Mouse (Mus musculus) layer of hippocampus, postnatal 10 days (tissue): Measurements from ENCODE around the gene BC017158. TPM values are rescaled to one million over a fixed set of nuclear protein-coding genes. Genes with fewer than 3 reads are reported as not detected.

Experiments
- DNase-seq, 2 experiments: peaks; one replicate each; pipeline ENCODE4 v3.0.0; 2021; ENCODE audit warnings: low spot score in 2 of 2
- total RNA-seq, 2 experiments: library from RNA; stranded (reverse); gene quantifications; 2 replicates each; pipeline ENCODE4 v1.2.3; 2021

BC017158 gene
- total RNA-seq, 2 experiments from 2014 or later, result 23.0 to 23.2 TPM

GRCm38 (mm10) chr7:128309776-128310175 is 11.8 kb upstream of the BC017158 start:
- peak in 1 of 2 experiments; percentile 14 for DNase-seq

GRCm38 (mm10) chr7:128309216-128309615 is 11.2 kb upstream of the BC017158 start:
- DNase-seq, result no peak

- no peak for DNase-seq
Observed at GRCm38 (mm10) chr7:128307851-128308250, 9.9 kb upstream of the BC017158 start.

GRCm38 (mm10) chr7:128304907-128305306 is 6.9 kb upstream of the BC017158 start:
- peak; percentile 49 to 66 for DNase-seq

GRCm38 (mm10) chr7:128304198-128304597 is 6.2 kb upstream of the BC017158 start:
- DNase-seq, result no peak

GRCm38 (mm10) chr7:128302151-128302550 is 4.2 kb upstream of the BC017158 start:
- no peak for DNase-seq

- DNase-seq, result no peak
Observed at GRCm38 (mm10) chr7:128300952-128301351, 3.0 kb upstream of the BC017158 start.

GRCm38 (mm10) chr7:128298481-128299342 is 742 bp upstream of the BC017158 start:
- peak in 1 of 2 experiments; percentile 12 for DNase-seq

GRCm38 (mm10) chr7:128297291-128297616 is 716 bp downstream of the BC017158 start:
- peak in 1 of 2 experiments; percentile 16 for DNase-seq

GRCm38 (mm10) chr7:128296514-128296913 is 1.5 kb downstream of the BC017158 start:
- no peak for DNase-seq

GRCm38 (mm10) chr7:128294785-128295184 is 3.2 kb downstream of the BC017158 start:
- no peak for DNase-seq

GRCm38 (mm10) chr7:128288923-128289544 is 8.9 kb downstream of the BC017158 start:
- DNase-seq, result no peak

GRCm38 (mm10) chr7:128285060-128285459 is 12.9 kb downstream of the BC017158 start:
- DNase-seq, result no peak

- no peak for DNase-seq
Observed at GRCm38 (mm10) chr7:128284047-128284446, 13.9 kb downstream of the BC017158 start.

- no peak for DNase-seq
Observed at GRCm38 (mm10) chr7:128282532-128283244, 15.3 kb downstream of the BC017158 start.

GRCm38 (mm10) chr7:128281765-128282164 is 16.2 kb downstream of the BC017158 start:
- no peak for DNase-seq

- no peak for DNase-seq
Observed at GRCm38 (mm10) chr7:128279750-128280149, 18.2 kb downstream of the BC017158 start.

- no peak for DNase-seq
Observed at GRCm38 (mm10) chr7:128276051-128276450, 21.9 kb downstream of the BC017158 start.

GRCm38 (mm10) chr7:128271496-128271895 is 26.5 kb downstream of the BC017158 start:
- no peak for DNase-seq

- DNase-seq, result no peak
Observed at GRCm38 (mm10) chr7:128270431-128270850, 27.5 kb downstream of the BC017158 start.

GRCm38 (mm10) chr7:128267813-128268212 is 30.2 kb downstream of the BC017158 start:
- no peak for DNase-seq

GRCm38 (mm10) chr7:128267391-128267790 is 30.6 kb downstream of the BC017158 start:
- no peak for DNase-seq
